Mouse (Mus musculus) heart, embryonic 13.5 days (tissue): ENCODE data around the gene Sdk2. TPM values are rescaled to one million over a fixed set of nuclear protein-coding genes. Genes with fewer than 3 reads are reported as not detected.

Experiments
- ATAC-seq: fragments of 200-750 bp; cut with Nextera tagmentation; 2 replicates; pipeline ENCODE4 v1.8.0; 2017; ENCODE audit warnings: moderate TSS enrichment; ENCODE audit not compliant: insufficient number of reproducible peaks, low FRiP score, low TSS enrichment; ENCODE audit errors: extremely low read depth
- H3K27ac ChIP-seq: fragments of 300-500 bp; sonication (generic); replicated peaks from 2 replicates; pipeline ENCODE4 v1.5.1; 2015; ENCODE audit warnings: moderate library complexity, mild to moderate bottlenecking, inconsistent platforms
- H3K27me3 ChIP-seq: fragments of 300-500 bp; sonication (generic); replicated peaks from 2 replicates; pipeline ENCODE4 v1.6.1; 2015; ENCODE audit warnings: mild to moderate bottlenecking, inconsistent platforms
- H3K36me3 ChIP-seq: fragments of 300-500 bp; sonication (generic); 2 replicates; pipeline ENCODE4 v1.6.1; 2015; ENCODE audit warnings: mild to moderate bottlenecking, inconsistent platforms
- H3K4me1 ChIP-seq: fragments of 300-500 bp; sonication (generic); 2 replicates; pipeline ENCODE4 v1.6.1; 2015; ENCODE audit warnings: inconsistent platforms
- H3K4me2 ChIP-seq: fragments of 300-500 bp; sonication (generic); 2 replicates; pipeline ENCODE4 v1.6.1; 2015; ENCODE audit warnings: inconsistent platforms, mild to moderate bottlenecking, moderate library complexity
- H3K4me3 ChIP-seq: fragments of 300-500 bp; sonication (generic); 2 replicates; pipeline ENCODE4 v1.5.1; 2015; ENCODE audit warnings: moderate library complexity, mild to moderate bottlenecking, inconsistent platforms
- H3K9ac ChIP-seq: fragments of 300-500 bp; sonication (generic); 2 replicates; pipeline ENCODE4 v1.6.1; 2015; ENCODE audit warnings: inconsistent platforms, mild to moderate bottlenecking, moderate library complexity
- H3K9me3 ChIP-seq: fragments of 300-500 bp; sonication (generic); 2 replicates; pipeline ENCODE4 v1.6.1; 2016; ENCODE audit warnings: inconsistent platforms
- WGBS: fragments of 180-500 bp; shearing (Covaris S2); methylation state at CpG from one replicate; pipeline ENCODE4 v1.1.7; 2015; ENCODE audit warnings: mixed read lengths; 5-methylcytosine and 5-hydroxymethylcytosine counted together
- polyA plus RNA-seq: library from polyadenylated mRNA; unstranded; fragments of >200 nt; fragmentation: Nextera tagmentation; extraction: Ambion mirVana; gene quantifications from 2 replicates; pipeline ENCODE4 v1.2.1, GENCODE M21; 2015

Sdk2 gene
- polyA plus RNA-seq, 1 experiment from 2014 or later, result 1.9 TPM

- H3K36me3 ChIP-seq, result peaks cover 43% of the 10 kb centered on the region
- H3K27me3 ChIP-seq, result no peaks in the 10 kb centered on the region
- no peak overlapping the region for H3K9ac ChIP-seq
- no peak overlapping the region for H3K4me3 ChIP-seq
- H3K27ac ChIP-seq, result no peak overlapping the region
- H3K4me1 ChIP-seq, result peaks cover 4% of the 10 kb centered on the region; the same call in 1 of the 2 replicates
- H3K4me2 ChIP-seq, result no peak overlapping the region
- peaks cover 78% of the 10 kb centered on the region for H3K9me3 ChIP-seq
- ATAC-seq, result no peak
- WGBS, result 87% methylated on average over 1 of the region's 1 CpGs
Observed at GRCm38 (mm10) chr11:113965214-113965613, 101.6 kb downstream of the Sdk2 start.

DNA sequence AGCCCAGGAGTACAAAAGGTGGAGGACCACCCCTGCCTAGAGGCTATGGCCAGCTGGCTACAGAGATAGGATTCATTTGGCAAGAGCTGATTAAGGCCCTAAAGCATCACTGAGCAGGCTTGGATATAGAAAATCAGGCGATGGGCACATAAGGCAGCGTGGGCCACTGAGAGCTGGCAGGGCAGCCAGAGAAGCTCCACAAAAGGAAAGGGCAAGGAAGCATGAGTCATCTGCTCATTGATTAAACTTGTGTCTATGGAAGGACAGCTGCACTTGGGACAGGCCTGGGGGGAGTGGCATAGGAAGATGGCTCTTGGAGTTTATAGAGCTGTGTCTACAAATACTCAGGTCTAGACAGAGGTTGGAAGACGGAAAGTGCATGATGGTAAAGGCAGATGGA is 104.1 kb downstream of the Sdk2 start:
- no peak overlapping the region for H3K4me3 ChIP-seq
- H3K4me2 ChIP-seq, result no peak overlapping the region
- 84% methylated on average over 3 of the region's 3 CpGs for WGBS
- peaks cover 31% of the 10 kb centered on the region for H3K36me3 ChIP-seq
- H3K9ac ChIP-seq, result no peak overlapping the region
- peaks cover 53% of the 10 kb centered on the region for H3K9me3 ChIP-seq
- H3K4me1 ChIP-seq, result peaks cover 5% of the 10 kb centered on the region; the same call in 1 of the 2 replicates
- H3K27me3 ChIP-seq, result no peaks in the 10 kb centered on the region
- H3K27ac ChIP-seq, result no peak overlapping the region
- no peak for ATAC-seq

- 83% methylated on average over 15 of the region's 15 CpGs for WGBS
- Histone ChIP-seq H3K9me3 (peaks cover 5% of the 10 kb centered on the region; the same call in 1 of the 2 replicates), H3K36me3 (no peaks in the 10 kb centered on the region), H3K4me2 (no peak overlapping the region), H3K9ac (no peak overlapping the region), H3K27ac (no peak overlapping the region), H3K4me1 (peaks cover 9% of the 10 kb centered on the region), H3K27me3 (no peaks in the 10 kb centered on the region), H3K4me3 (no peak overlapping the region)
- ATAC-seq, result no peak
Observed at GRCm38 (mm10) chr11:113951616-113951988, 115.2 kb downstream of the Sdk2 start.

DNA sequence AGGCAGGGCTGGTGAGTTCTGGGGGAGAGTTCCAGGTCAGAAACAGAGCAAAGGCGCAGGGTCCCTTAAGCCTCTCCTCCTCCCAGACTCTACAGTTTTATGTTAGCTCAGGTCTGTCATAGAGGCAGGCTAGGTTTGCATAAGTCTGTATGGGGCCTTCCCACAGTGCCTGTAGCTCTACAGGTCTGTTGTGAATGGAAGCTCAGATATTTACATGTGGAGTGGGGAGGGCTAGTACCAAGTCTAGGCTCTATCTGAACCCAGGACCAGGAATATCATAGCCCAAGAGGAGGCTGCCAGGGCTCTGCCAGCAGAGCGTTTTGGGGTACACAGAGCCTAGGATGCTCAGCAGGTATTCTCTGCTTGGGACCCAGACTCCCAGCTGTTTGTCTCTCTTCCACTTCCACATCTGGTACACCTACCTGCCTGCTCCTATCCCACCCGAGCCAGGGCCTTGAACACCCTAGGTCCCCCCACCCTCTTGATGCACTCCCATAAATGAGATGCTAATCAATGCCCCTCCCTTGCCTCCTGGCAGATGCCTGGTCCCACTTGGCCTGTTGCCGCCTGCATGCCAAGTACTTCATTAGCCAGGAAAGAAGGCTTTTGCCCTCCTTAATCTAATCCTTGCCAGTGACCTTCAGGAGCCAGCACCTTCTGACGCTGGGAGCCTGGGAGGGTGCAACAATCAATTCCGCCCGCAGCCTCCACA is 115.8 kb downstream of the Sdk2 start:
- no peak overlapping the region for H3K27ac ChIP-seq
- 70% methylated on average over 7 of the region's 7 CpGs for WGBS

DNA sequence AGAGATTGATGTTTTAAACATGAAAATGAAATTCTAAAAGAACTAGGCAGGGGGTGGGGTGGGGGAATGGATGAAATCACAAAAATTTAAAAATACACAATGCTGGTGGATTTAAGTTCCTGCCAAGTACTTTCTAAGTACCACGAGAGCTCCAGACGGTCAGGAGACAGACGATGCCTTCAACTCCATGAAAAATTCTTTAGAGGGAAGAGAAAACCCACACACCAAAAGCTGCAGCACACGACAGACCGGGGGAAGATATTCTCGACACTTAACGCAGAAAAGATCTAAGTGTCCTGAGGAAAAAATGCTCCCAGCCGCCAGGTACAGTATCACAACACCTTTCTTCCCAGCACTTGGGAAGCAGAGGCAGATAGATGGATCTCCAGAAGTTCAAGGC is 118.2 kb downstream of the Sdk2 start:
- Histone ChIP-seq H3K27ac (no peak overlapping the region), H3K36me3 (no peaks in the 10 kb centered on the region), H3K4me3 (no peak overlapping the region), H3K4me2 (no peak overlapping the region), H3K27me3 (no peaks in the 10 kb centered on the region), H3K9ac (no peak overlapping the region), H3K9me3 (no peaks in the 10 kb centered on the region), H3K4me1 (peaks cover 9% of the 10 kb centered on the region)
- WGBS, result 71% methylated on average over 8 of the region's 8 CpGs
- ATAC-seq, result no peak

More for the DNA sequence above, 115.8 kb downstream of the Sdk2 start:
- H3K9me3 ChIP-seq, result peaks cover 5% of the 10 kb centered on the region; the same call in 1 of the 2 replicates
- no peak for ATAC-seq
- no peak overlapping the region for H3K9ac ChIP-seq
- H3K4me2 ChIP-seq, result no peak overlapping the region
- H3K4me1 ChIP-seq, result peaks cover 9% of the 10 kb centered on the region
- H3K27me3 ChIP-seq, result no peaks in the 10 kb centered on the region
- no peaks in the 10 kb centered on the region for H3K36me3 ChIP-seq
- no peak overlapping the region for H3K4me3 ChIP-seq

DNA sequence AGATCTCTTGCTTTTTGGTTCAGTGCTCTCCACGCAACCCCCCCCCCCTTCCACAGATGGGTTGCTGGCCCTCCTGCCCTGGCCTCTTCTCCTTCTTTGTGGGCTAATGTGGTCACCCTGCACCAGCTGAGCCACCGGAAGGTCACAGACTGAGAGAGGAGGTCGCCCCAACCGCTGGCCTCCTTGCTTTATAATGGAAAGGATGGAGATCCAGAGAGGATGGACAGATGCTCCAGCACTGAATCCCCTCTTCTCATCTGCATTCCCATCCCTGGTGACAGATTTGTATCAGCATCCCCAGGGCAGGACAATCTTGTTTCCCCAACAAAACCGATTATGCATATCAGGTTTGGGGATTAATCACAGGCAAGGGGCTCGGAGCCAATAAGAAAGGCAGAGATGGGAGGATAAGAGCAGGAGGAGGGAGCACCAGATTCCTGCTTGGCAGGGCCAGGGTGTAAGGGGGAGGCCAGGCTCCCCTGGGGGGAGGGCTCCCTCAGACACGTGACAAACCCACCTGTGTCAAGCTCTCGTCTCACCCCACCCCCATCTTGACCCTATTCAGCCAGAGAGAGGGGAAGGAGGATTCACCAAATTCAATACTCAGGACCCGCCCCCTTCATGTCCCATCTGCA is 124.6 kb downstream of the Sdk2 start:
- 0 out of 2 replicates have a peak, but pooled peaks cover 3% of the 10 kb centered on the region for H3K27me3 ChIP-seq
- ATAC-seq, result no peak
- H3K9me3 ChIP-seq, result no peaks in the 10 kb centered on the region
- no peak overlapping the region for H3K4me2 ChIP-seq
- H3K4me3 ChIP-seq, result no peak overlapping the region
- H3K4me1 ChIP-seq, result no peaks in the 10 kb centered on the region
- no peaks in the 10 kb centered on the region; the same call in 1 of the 2 replicates for H3K36me3 ChIP-seq
- no peak overlapping the region for H3K27ac ChIP-seq
- H3K9ac ChIP-seq, result no peak overlapping the region
- WGBS, result 57% methylated on average over 9 of the region's 9 CpGs

DNA sequence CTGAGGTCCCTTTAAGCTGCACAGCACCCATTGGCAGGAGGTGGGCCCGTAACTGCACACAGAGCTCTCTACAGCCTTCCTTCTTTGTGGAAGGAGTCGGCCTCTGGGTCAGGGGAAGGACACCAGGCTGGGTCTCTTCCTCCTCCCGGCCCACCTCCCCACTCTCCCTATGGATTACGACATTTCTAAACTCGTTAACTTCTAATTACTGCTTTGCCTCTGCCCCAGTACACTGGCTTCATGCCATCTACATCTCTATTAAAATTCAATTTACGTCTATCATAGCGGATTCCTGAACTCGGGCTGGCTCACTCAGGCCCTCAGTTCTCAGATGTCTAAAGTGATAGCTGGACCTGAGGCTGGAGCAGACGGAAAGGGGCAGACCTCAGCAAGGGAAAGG is 133.2 kb downstream of the Sdk2 start:
- ATAC-seq, result no peak
- Histone ChIP-seq H3K36me3 (no peaks in the 10 kb centered on the region), H3K9ac (no peak overlapping the region), H3K4me1 (peaks cover 6% of the 10 kb centered on the region; the same call in 1 of the 2 replicates), H3K27ac (no peak overlapping the region), H3K9me3 (no peaks in the 10 kb centered on the region), H3K27me3 (no peaks in the 10 kb centered on the region), H3K4me3 (no peak overlapping the region), H3K4me2 (no peak overlapping the region)
- 74% methylated on average over 9 of the region's 9 CpGs for WGBS

GRCm38 (mm10) chr11:113932909-113933308 is 133.9 kb downstream of the Sdk2 start:
- Histone ChIP-seq H3K27me3 (no peaks in the 10 kb centered on the region), H3K9me3 (no peaks in the 10 kb centered on the region), H3K4me3 (no peak overlapping the region), H3K36me3 (no peaks in the 10 kb centered on the region), H3K4me1 (peaks cover 13% of the 10 kb centered on the region; the same call in 1 of the 2 replicates), H3K4me2 (no peak overlapping the region), H3K9ac (no peak overlapping the region), H3K27ac (no peak overlapping the region)
- 74% methylated on average over 7 of the region's 7 CpGs for WGBS
- no peak for ATAC-seq

DNA sequence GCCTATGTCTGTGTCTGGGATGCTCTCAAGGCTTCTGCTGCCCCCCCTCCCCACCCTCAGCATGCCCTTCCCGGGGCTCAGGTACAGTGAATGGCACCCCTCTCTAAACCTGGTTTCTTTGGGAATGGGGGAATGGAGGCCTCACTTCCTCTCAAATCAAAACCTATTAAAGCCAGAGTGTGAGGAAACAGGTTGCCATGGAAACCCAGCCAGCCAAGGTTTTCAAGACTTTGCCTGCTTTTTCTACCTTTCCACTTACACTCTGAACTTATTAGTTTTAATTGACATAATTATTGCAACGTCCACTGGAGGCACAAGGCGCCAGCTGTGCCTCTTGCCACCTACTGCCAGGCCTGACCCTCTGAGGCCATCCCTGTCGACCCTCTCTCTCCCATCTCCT is 135.1 kb downstream of the Sdk2 start:
- Histone ChIP-seq H3K4me2 (no peak overlapping the region), H3K4me1 (peaks cover 18% of the 10 kb centered on the region; the same call in 1 of the 2 replicates), H3K4me3 (no peak overlapping the region), H3K27ac (no peak overlapping the region), H3K9me3 (no peaks in the 10 kb centered on the region), H3K27me3 (no peaks in the 10 kb centered on the region), H3K36me3 (no peaks in the 10 kb centered on the region), H3K9ac (no peak overlapping the region)
- WGBS, result 64% methylated on average over 4 of the region's 4 CpGs
- no peak for ATAC-seq

- H3K4me2 ChIP-seq, result no peak overlapping the region
- WGBS, result 84% methylated on average over 11 of the region's 11 CpGs
- no peak for ATAC-seq
Observed at GRCm38 (mm10) chr11:113930112-113930511, 136.7 kb downstream of the Sdk2 start.

DNA sequence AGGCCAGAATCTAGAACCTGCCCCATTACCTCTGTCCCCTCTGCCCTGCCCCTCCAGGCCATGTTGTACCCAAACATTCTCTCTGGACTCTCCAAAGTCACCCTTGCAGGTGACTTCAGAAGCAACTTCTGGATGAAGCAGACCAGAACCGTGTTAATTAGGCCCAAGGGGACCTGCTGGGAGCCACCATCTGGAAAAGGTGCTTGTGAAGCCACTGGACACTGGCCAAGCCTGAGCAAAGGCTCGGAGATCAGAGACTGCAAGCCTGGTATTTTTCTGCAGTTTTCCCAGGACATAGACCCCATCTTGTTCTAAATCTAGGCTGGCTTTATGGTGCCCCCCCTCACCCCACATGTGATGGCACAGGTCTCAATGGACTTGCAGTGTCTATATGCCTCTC is 138.0 kb downstream of the Sdk2 start:
- H3K4me3 ChIP-seq, result no peak overlapping the region
- no peak for ATAC-seq
- no peak overlapping the region for H3K9ac ChIP-seq

More at GRCm38 (mm10) chr11:113930112-113930511, 136.7 kb downstream of the Sdk2 start:
- Histone ChIP-seq H3K9ac (no peak overlapping the region), H3K4me1 (peaks cover 14% of the 10 kb centered on the region; the same call in 1 of the 2 replicates), H3K27ac (no peak overlapping the region), H3K9me3 (no peaks in the 10 kb centered on the region), H3K36me3 (no peaks in the 10 kb centered on the region), H3K27me3 (no peaks in the 10 kb centered on the region), H3K4me3 (no peak overlapping the region)

More for the DNA sequence above, 138.0 kb downstream of the Sdk2 start:
- Histone ChIP-seq H3K4me1 (peaks cover 12% of the 10 kb centered on the region; the same call in 1 of the 2 replicates), H3K27ac (no peak overlapping the region), H3K36me3 (no peaks in the 10 kb centered on the region), H3K27me3 (no peaks in the 10 kb centered on the region), H3K4me2 (no peak overlapping the region), H3K9me3 (no peaks in the 10 kb centered on the region)
- WGBS, result 59% methylated on average over 2 of the region's 2 CpGs
